Mouse (Mus musculus) midbrain, embryonic 14.5 days (tissue): ENCODE results near the gene Ctrc. TPM values are rescaled to one million over a fixed set of nuclear protein-coding genes. Genes with fewer than 3 reads are reported as not detected.
"Not testable (repeated sequence)": the region's sequence is repeated elsewhere in the genome, so short reads cannot be mapped to it uniquely, and the experiment has no call there.

Experiments used
- ATAC-seq: fragments of 200-750 bp; cut with Nextera tagmentation; 2 replicates; pipeline ENCODE4 v1.8.0; 2017; ENCODE audit warnings: moderate number of reproducible peaks, moderate library complexity; ENCODE audit not compliant: low FRiP score, low TSS enrichment
- DNase-seq: peaks from one replicate; pipeline ENCODE4 v3.0.0-alpha.2; 2015
- H3K27ac ChIP-seq: fragments of 300-500 bp; sonication (generic); replicated peaks from 2 replicates; pipeline ENCODE4 v1.5.1; 2014; ENCODE audit warnings: mild to moderate bottlenecking, low read depth, low read length, moderate library complexity
- H3K27me3 ChIP-seq: fragments of 300-500 bp; sonication (generic); 2 replicates; pipeline ENCODE4 v1.6.1; 2014; ENCODE audit warnings: low read length, control low read depth, mixed read lengths; ENCODE audit not compliant: control insufficient read depth, insufficient read depth
- H3K36me3 ChIP-seq: fragments of 300-500 bp; sonication (generic); 2 replicates; pipeline ENCODE4 v1.6.1; 2014; ENCODE audit warnings: low read length, control low read depth; ENCODE audit not compliant: control insufficient read depth, insufficient read depth
- H3K4me1 ChIP-seq: fragments of 300-500 bp; sonication (generic); 2 replicates; pipeline ENCODE4 v1.6.1; 2014; ENCODE audit warnings: mild to moderate bottlenecking, antibody characterized with exemption, low read length, control low read depth; ENCODE audit not compliant: control insufficient read depth, insufficient read depth
- H3K4me2 ChIP-seq: fragments of 300-500 bp; sonication (generic); 2 replicates; pipeline ENCODE4 v1.6.1; 2014; ENCODE audit warnings: mild to moderate bottlenecking, low read length, moderate library complexity
- H3K4me3 ChIP-seq: fragments of 300-500 bp; sonication (generic); replicated peaks from 2 replicates; pipeline ENCODE4 v1.5.1; 2014; ENCODE audit warnings: low read depth, low read length
- H3K9ac ChIP-seq: fragments of 300-500 bp; sonication (generic); replicated peaks from 2 replicates; pipeline ENCODE4 v1.6.1; 2014; ENCODE audit warnings: mild to moderate bottlenecking, low read length, moderate library complexity
- H3K9me3 ChIP-seq: fragments of 300-500 bp; sonication (generic); 2 replicates; pipeline ENCODE4 v1.6.1; 2016; ENCODE audit warnings: low read length, control low read depth, mixed read lengths; ENCODE audit not compliant: control insufficient read depth
- WGBS: fragments of 180-500 bp; shearing (Covaris S2); extraction: QIAGEN DNeasy Blood & Tissue Kit; methylation state at CpG from one replicate; pipeline ENCODE4 v1.1.7; 2014; 5-methylcytosine and 5-hydroxymethylcytosine counted together
- polyA plus RNA-seq: library from polyadenylated mRNA; unstranded; fragments of >200 nt; fragmentation: Nextera tagmentation; extraction: Ambion mirVana; gene quantifications from 2 replicates; pipeline ENCODE4 v1.2.1, GENCODE M21; 2014

Ctrc gene
- polyA plus RNA-seq, 1 experiment from 2014 or later = not detected

DNA sequence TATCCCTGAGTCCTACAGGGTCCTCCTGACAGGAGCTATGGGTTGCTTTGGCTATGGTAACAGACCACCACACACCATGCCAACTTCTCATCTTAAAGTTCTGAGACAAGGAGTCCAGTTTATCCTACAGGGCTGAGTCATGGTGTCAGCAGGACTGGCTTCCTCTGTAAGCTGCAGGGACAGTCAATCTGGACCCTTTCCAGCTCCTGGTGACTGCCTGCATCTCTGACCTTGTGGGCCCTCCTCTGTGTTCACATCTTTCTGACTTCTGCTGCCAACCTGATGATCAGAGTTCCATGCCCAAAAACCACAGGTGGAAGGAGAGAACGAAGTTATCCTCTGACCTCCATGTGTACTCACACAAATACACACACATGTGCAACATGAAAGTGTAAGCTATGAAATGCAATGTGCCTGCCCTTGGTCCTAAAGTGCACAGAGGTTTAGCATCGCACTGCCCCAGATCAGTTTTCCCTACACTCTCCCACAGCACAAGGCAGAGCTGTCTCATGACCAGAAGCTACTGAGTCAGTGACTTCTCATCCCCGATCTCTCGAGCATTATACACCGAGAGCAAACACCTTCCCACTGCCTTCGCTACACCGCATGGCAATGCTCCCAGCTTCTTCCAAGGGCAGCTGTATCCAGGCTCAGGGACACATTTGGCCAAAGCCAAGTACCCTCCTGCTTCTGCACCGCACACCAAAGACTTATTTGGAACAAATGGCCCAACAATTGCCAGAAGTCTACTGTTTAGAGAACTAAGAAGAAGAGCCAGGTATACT is 64.8 kb downstream of the Ctrc start:
- DNase-seq (no peak), ATAC-seq (no peak)
- H3K27me3 ChIP-seq = no peaks in the 10 kb centered on the region
- 95% methylated on average over 8 of the region's 8 CpGs for WGBS
- H3K9me3 ChIP-seq = no peaks in the 10 kb centered on the region
- no peak overlapping the region for H3K9ac ChIP-seq
- H3K36me3 ChIP-seq = peaks cover 89% of the 10 kb centered on the region
- H3K27ac ChIP-seq = no peak overlapping the region
- no peak overlapping the region for H3K4me2 ChIP-seq
- H3K4me1 ChIP-seq = no peaks in the 10 kb centered on the region
- H3K4me3 ChIP-seq = no peak overlapping the region

DNA sequence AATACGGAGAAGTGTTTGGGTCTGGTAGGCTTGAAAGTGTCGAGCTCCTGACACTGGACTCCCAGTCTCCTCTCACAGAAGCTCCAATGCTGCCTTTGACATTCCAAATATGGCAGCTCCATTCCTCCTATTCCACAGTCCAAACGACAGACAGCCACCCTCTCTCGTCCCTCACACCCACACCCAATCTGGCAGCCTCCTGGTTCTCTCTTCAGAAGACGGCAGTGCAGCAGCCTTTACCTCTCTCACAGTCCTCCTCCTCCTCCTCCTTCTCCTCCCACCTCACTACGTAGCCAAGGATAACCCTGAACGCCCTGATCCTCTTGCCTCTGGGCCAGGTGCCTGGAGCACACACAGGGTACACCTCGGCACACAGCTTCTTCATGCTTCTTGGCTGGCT is 66.3 kb downstream of the Ctrc start:
- Histone ChIP-seq H3K27me3 (no peaks in the 10 kb centered on the region), H3K4me2 (no peak overlapping the region), H3K36me3 (peaks cover 91% of the 10 kb centered on the region), H3K4me1 (no peaks in the 10 kb centered on the region), H3K27ac (no peak overlapping the region), H3K9me3 (no peaks in the 10 kb centered on the region), H3K9ac (no peak overlapping the region), H3K4me3 (no peak overlapping the region)
- DNase-seq (no peak), ATAC-seq (no peak)
- WGBS = 96% methylated on average over 8 of the region's 8 CpGs

DNA sequence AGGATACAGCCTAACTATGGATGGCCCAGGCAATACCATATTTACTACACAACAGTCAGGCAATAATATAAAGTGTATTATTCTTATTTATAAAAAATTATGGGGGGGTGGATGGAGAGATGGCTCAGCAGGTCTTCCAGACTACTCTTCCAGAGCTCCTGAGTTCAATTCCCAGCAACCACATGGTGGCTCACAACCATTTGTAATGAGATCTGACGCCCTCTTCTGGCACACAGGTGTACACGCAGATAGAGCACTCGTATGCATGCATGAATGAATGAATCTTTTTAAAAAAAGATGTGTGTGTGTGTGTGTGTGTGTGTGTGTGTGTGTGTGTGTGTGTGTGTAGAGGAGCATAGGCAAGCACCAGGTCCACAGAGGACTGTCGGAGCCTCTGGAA is 73.1 kb downstream of the Ctrc start:
- not testable (repeated sequence) for H3K4me2 ChIP-seq, H3K27ac ChIP-seq, H3K9me3 ChIP-seq, H3K4me1 ChIP-seq, DNase-seq, H3K9ac ChIP-seq, H3K27me3 ChIP-seq, H3K4me3 ChIP-seq, ATAC-seq
- WGBS = 86% methylated on average over 4 of the region's 4 CpGs
- H3K36me3 ChIP-seq = peaks cover 95% of the 10 kb centered on the region

DNA sequence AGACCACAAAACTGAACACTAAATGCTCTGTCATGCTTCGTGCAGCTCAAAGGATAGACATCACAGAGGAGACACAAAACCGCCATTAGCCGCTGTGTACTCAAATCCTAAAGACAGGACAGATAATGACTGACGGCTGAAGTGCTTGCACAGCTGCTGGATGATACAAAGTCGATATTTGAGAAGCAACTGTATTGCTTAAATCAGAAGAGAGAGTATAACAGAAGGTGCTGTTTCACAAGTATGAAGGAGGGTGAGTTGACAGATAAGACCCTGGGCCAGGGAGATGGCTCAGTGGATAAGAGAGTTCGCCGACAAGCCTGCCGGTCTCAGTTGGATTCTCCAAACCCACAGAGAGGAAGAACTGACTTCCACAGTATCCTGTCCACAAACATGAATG is 74.3 kb downstream of the Ctrc start:
- Histone ChIP-seq H3K9ac (no peak overlapping the region), H3K27ac (no peak overlapping the region), H3K4me1 (no peaks in the 10 kb centered on the region), H3K27me3 (no peaks in the 10 kb centered on the region), H3K9me3 (no peaks in the 10 kb centered on the region), H3K36me3 (peaks cover 98% of the 10 kb centered on the region), H3K4me3 (no peak overlapping the region), H3K4me2 (no peak overlapping the region)
- ATAC-seq (no peak), DNase-seq (no peak)
- 93% methylated on average over 8 of the region's 8 CpGs for WGBS

DNA sequence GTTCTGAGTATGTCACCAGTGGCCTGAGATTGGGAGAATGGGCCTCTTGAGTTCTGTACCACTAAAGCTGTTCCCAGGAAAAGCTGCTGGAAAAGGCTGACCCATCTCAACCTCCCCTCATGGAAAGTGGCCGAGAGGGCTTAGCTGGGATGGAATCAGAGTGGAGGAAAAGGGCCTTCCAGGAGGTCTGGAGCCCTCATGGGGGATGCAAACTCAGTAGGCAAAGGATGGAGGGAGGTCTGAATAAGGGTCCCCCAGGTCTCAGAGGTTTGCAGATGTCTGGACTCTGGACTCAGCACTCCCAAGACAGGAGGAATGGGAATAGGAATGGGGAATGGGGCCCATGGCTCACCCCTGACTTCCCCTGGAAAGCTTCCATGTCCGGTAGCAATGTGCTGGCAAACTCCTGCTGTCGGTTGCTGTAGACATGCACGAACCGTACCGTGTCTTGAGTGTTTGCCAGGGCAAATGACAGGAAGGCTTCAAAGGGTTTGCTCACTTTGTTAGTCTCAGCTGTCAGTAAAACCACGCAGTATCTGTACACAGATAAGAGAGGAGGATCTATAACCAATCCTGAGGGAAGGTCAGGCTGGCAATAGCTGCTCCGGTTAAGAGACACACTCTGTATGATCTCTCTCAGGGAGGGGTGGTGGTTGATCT is 76.5 kb downstream of the Ctrc start:
- Histone ChIP-seq H3K4me3 (no peak overlapping the region), H3K9me3 (no peaks in the 10 kb centered on the region), H3K4me1 (no peaks in the 10 kb centered on the region), H3K36me3 (peaks cover 94% of the 10 kb centered on the region), H3K9ac (no peak overlapping the region), H3K4me2 (no peak overlapping the region), H3K27me3 (no peaks in the 10 kb centered on the region), H3K27ac (no peak overlapping the region)
- ATAC-seq = no peak
- DNase-seq = no peak
- WGBS = 88% methylated on average over 8 of the region's 8 CpGs

DNA sequence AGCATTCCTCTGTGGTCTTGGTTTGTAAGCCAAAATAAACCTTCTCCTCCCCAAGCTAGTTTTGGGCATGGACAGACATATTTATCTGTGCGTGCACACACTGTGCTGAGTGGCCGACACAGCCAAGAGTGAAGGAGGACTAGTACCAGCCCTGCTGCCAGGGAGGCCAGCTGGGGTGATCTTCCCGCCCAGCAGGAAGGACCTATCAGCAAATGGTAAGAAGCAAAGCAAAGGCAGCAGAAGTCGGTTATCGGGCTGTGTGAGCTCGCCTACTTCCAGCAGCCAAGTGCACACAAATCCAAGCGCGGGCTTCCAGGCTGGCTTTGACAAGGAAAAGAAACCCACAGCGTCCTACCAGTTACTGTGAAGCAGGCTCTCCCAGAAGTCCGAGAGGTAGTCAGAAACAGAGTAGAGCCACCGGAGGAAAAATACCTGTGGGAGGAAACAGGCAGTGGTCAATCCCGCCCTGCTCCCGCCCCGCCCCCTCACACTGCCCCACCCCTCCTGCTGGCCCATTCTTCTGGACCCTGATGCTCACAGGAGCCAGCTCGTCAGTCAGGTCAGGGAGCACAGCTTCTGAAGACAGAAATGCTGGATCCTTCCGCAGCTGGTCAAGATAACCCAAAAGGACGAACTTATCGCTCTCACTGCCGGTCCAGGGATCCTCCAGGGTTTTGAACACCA is 78.7 kb downstream of the Ctrc start:
- Histone ChIP-seq H3K36me3 (peaks cover 94% of the 10 kb centered on the region), H3K27me3 (no peaks in the 10 kb centered on the region), H3K9me3 (no peaks in the 10 kb centered on the region), H3K4me2 (no peak overlapping the region), H3K4me3 (no peak overlapping the region), H3K4me1 (no peaks in the 10 kb centered on the region), H3K27ac (peak overlapping the region; percentile 65; the same call in 1 of the 2 replicates), H3K9ac (no peak overlapping the region)
- no peak for DNase-seq
- ATAC-seq = no peak
- 81% methylated on average over 19 of the region's 19 CpGs for WGBS

DNA sequence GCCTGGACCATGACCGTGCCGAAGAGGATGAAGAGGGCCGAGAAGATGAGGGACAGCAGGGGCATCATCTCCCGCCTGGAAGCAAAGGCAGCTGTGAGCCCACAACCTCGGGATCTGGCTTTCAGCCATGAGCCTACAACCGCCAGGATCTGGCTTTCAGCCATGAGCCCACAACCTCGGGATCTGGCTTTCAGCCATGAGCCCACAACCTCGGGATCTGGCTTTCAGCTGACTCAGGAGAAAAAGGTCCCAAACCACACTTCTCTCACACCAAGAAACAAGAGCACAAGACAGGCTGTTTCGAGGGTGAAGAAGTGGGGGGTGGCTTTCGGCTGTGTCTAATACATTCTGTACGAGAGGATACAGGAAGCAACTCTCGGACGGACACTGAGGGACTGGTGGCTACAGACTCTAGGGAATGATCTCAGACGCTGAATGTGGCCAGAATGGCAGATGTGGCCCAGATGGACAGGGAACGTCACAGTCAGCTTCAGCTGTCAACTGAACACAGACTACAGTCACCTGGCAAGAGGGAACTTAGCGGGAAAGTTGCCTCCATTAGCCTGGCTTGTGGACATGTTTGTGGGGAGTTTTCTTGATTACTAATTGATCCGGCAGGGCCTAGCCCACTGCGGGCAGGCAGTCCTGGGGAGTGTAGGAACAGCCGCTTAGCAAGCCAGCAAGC is 79.3 kb downstream of the Ctrc start:
- Histone ChIP-seq H3K4me3 (no peak overlapping the region), H3K9ac (no peak overlapping the region), H3K27ac (peak overlapping the region; percentile 65), H3K4me2 (no peak overlapping the region), H3K27me3 (no peaks in the 10 kb centered on the region), H3K9me3 (no peaks in the 10 kb centered on the region), H3K4me1 (no peaks in the 10 kb centered on the region), H3K36me3 (peaks cover 94% of the 10 kb centered on the region)
- WGBS = 61% methylated on average over 19 of the region's 19 CpGs
- DNase-seq (peak; percentile 79), ATAC-seq (no peak)

DNA sequence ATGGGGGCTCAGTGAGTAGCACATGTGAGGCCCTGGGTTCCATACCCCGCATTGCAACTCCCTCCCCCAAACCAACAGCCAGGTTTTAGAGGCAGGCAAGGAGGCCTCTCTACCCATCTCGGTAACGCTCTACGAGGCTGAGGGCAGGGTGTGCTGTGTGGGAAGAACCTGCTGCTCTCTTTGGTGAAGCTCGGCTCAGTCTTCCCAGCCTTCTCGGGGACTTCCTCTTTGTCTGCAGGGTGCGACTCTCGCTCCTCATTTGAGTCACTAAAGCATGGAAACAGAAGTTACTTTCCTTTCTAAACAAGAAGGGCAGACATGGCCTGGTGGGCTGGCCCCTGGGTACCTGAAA is 79.9 kb downstream of the Ctrc start:
- H3K4me3 ChIP-seq = no peak overlapping the region
- DNase-seq (peak; percentile 17), ATAC-seq (no peak)
- 78% methylated on average over 8 of the region's 8 CpGs for WGBS
- no peak overlapping the region for H3K9ac ChIP-seq
- peak overlapping the region; percentile 65 for H3K27ac ChIP-seq
- no peak overlapping the region for H3K4me2 ChIP-seq
- H3K36me3 ChIP-seq = peaks cover 94% of the 10 kb centered on the region
- no peaks in the 10 kb centered on the region for H3K9me3 ChIP-seq
- no peaks in the 10 kb centered on the region for H3K4me1 ChIP-seq
- H3K27me3 ChIP-seq = no peaks in the 10 kb centered on the region
